In genomic region chr2:104260920-104261740, GRCm38 (mm10) we compare ENCODE assay signal across 22 mouse cellular contexts.
A peak's percentile ranks its signal among the peaks of the same experiment; 100 is the strongest.
DNase-seq lines count a peak whose midpoint lies in the region; ATAC-seq and TF ChIP-seq lines count a peak whose summit lies in the region.
"Had no signal": no experiment of that assay in that cellular context is flagged by ENCODE, and none has a peak within 500 bp of the region (broad histone marks: within the 10 kb centered on the region; RNA-seq: fewer than 3 reads in every experiment).

No protein-coding gene starts in this region.

- no peak overlapping the region for H3K4me2 ChIP-seq in forebrain, postnatal 0 days (ENCODE audit: low read depth)
- H3K4me2 ChIP-seq in forebrain, embryonic 12.5 days, result no peak overlapping the region
- no peak overlapping the region for H3K4me2 ChIP-seq in kidney, embryonic 15.5 days
- H3K4me2 ChIP-seq in intestine, embryonic 15.5 days (replicated peaks), result no peak overlapping the region
- H3K4me2 ChIP-seq: hindbrain, embryonic 15.5 days; liver, embryonic 11.5 days; midbrain, embryonic 12.5 days had no signal

- H3K9me3 ChIP-seq in forebrain, postnatal 0 days (ENCODE audit: low read length), result no peaks in the 10 kb centered on the region
- no peaks in the 10 kb centered on the region for H3K9me3 ChIP-seq in forebrain, embryonic 12.5 days
- H3K9me3 ChIP-seq in kidney, embryonic 15.5 days (replicated peaks), result no peaks in the 10 kb centered on the region
- no peaks in the 10 kb centered on the region for H3K9me3 ChIP-seq in intestine, embryonic 15.5 days
- H3K9me3 ChIP-seq: forebrain, embryonic 10.5 days; hindbrain, embryonic 15.5 days; midbrain, embryonic 12.5 days had no signal

- ATAC-seq in forebrain, postnatal 0 days, result peak; percentile 32; the same call in 1 of the 2 replicates
- no peak for ATAC-seq in forebrain, embryonic 12.5 days (ENCODE audit: low FRiP score)
- no peak for ATAC-seq in kidney, embryonic 15.5 days (replicated peaks; ENCODE audit: low FRiP score)
- ATAC-seq in intestine, embryonic 15.5 days, result no peak
- ATAC-seq: intestine, embryonic 16.5 days had no signal

- 0 out of 2 replicates have a peak, but pooled peaks cover 3% of the 10 kb centered on the region for H3K4me1 ChIP-seq in forebrain, postnatal 0 days (ENCODE audit: insufficient read depth)
- peaks cover 4% of the 10 kb centered on the region; the same call in 1 of the 2 replicates for H3K4me1 ChIP-seq in forebrain, embryonic 12.5 days
- no peaks in the 10 kb centered on the region for H3K4me1 ChIP-seq in kidney, adult 2 months (ENCODE audit: control insufficient read depth, insufficient read depth, low read length)
- no peaks in the 10 kb centered on the region for H3K4me1 ChIP-seq in kidney, embryonic 15.5 days
- H3K4me1 ChIP-seq in intestine, embryonic 15.5 days (replicated peaks), result no peaks in the 10 kb centered on the region
- H3K4me1 ChIP-seq: forebrain, embryonic 10.5 days; hindbrain, embryonic 15.5 days; midbrain, embryonic 12.5 days had no signal

- WGBS in forebrain, postnatal 0 days, result 78% methylated on average over 18 of the region's 18 CpGs
- 85% methylated on average over 18 of the region's 18 CpGs for WGBS in forebrain, embryonic 12.5 days
- WGBS in kidney, adult 2 months, result 67% methylated on average over 18 of the region's 18 CpGs
- WGBS in kidney, embryonic 15.5 days, result 70% methylated on average over 18 of the region's 18 CpGs
- WGBS in intestine, embryonic 15.5 days, result 79% methylated on average over 18 of the region's 18 CpGs

- no peak for TF ChIP-seq POLR2A in kidney, adult 2 months (IDR thresholded peaks at IDR 0.05; ENCODE audit: low read depth, low read length)

- no peak overlapping the region for H3K27ac ChIP-seq in forebrain, postnatal 0 days (ENCODE audit: low read depth, low read length)
- H3K27ac ChIP-seq in forebrain, embryonic 12.5 days, result no peak overlapping the region
- H3K27ac ChIP-seq in kidney, adult 2 months (ENCODE audit: insufficient read depth, low read depth, low read length), result no peak overlapping the region
- H3K27ac ChIP-seq in kidney, embryonic 15.5 days, result no peak overlapping the region
- H3K27ac ChIP-seq in left cerebral cortex, adult 2 months, result peak overlapping the region; percentile 59
- H3K27ac ChIP-seq in intestine, embryonic 15.5 days, result no peak overlapping the region
- H3K27ac ChIP-seq: forebrain, embryonic 10.5 days; hindbrain, embryonic 15.5 days; midbrain, embryonic 12.5 days; stomach, postnatal 0 days had no signal

- H3K36me3 ChIP-seq in forebrain, postnatal 0 days (ENCODE audit: insufficient read depth), result 0 out of 2 replicates have a peak, but pooled peaks cover under 1% of the 10 kb centered on the region
- no peaks in the 10 kb centered on the region for H3K36me3 ChIP-seq in forebrain, embryonic 12.5 days (replicated peaks)
- H3K36me3 ChIP-seq in kidney, adult 2 months (ENCODE audit: control insufficient read depth, insufficient read depth, low read length), result no peaks in the 10 kb centered on the region
- H3K36me3 ChIP-seq in kidney, embryonic 15.5 days, result no peaks in the 10 kb centered on the region
- no peaks in the 10 kb centered on the region for H3K36me3 ChIP-seq in intestine, embryonic 15.5 days
- H3K36me3 ChIP-seq: forebrain, embryonic 10.5 days; hindbrain, embryonic 15.5 days; midbrain, embryonic 12.5 days had no signal

- intact Hi-C loops in left cerebral cortex, adult 2 months (cut with DNase I), result no loop called here

- TF ChIP-seq CTCF in forebrain, postnatal 0 days (IDR thresholded peaks at IDR 0.05; ENCODE audit: low read depth), result no peak
- no peak for TF ChIP-seq CTCF in kidney, adult 2 months (conservative IDR thresholded peaks at IDR 0.05; ENCODE audit: insufficient read depth, insufficient read length, low read depth, low read length)
- no peak for TF ChIP-seq CTCF in left cerebral cortex, adult 2 months (IDR thresholded peaks at IDR 0.05)

- DNase-seq in forebrain, postnatal 0 days, result no peak
- DNase-seq in kidney, adult 2 months, result peak; percentile 23
- no peak for DNase-seq in left cerebral cortex, adult 2 months (ENCODE audit: extremely low spot score in 1 of 2, low spot score in 2 of 2)
- no peak for DNase-seq in left cerebral cortex, adult 8-10 months (ENCODE audit: low spot score in 2 of 2)
- peak; percentile 40 for DNase-seq in A20 (ENCODE audit: low read depth, low spot score)
- DNase-seq: adrenal gland, postnatal 36 days; cerebellum, adult 18-20 months; cerebellum, postnatal 25 days; embryo, embryonic 11 days; gastrocnemius, postnatal 10 days; heart, postnatal 36 days; layer of hippocampus, adult 9-11 months; retina, postnatal 1 day had no signal

- H3K4me3 ChIP-seq in forebrain, postnatal 0 days (ENCODE audit: low read depth, low read length), result no peak overlapping the region
- H3K4me3 ChIP-seq in forebrain, embryonic 12.5 days (replicated peaks), result no peak overlapping the region
- H3K4me3 ChIP-seq in kidney, adult 2 months (ENCODE audit: insufficient read depth, low read depth, low read length), result no peak overlapping the region
- no peak overlapping the region for H3K4me3 ChIP-seq in kidney, embryonic 15.5 days (replicated peaks)
- H3K4me3 ChIP-seq in left cerebral cortex, adult 2 months, result no peak overlapping the region
- H3K4me3 ChIP-seq in intestine, embryonic 15.5 days (replicated peaks), result no peak overlapping the region
- H3K4me3 ChIP-seq: forebrain, embryonic 10.5 days; hindbrain, embryonic 15.5 days; midbrain, embryonic 12.5 days had no signal

- no peak overlapping the region for H3K9ac ChIP-seq in forebrain, postnatal 0 days
- no peak overlapping the region for H3K9ac ChIP-seq in forebrain, embryonic 12.5 days
- no peak overlapping the region for H3K9ac ChIP-seq in kidney, embryonic 15.5 days
- H3K9ac ChIP-seq in intestine, embryonic 15.5 days, result no peak overlapping the region
- H3K9ac ChIP-seq: hindbrain, embryonic 15.5 days; midbrain, embryonic 12.5 days had no signal

- no peaks in the 10 kb centered on the region for H3K27me3 ChIP-seq in forebrain, postnatal 0 days (ENCODE audit: insufficient read depth, low read length)
- no peaks in the 10 kb centered on the region for H3K27me3 ChIP-seq in forebrain, embryonic 12.5 days
- no peaks in the 10 kb centered on the region for H3K27me3 ChIP-seq in kidney, adult 2 months (replicated peaks; ENCODE audit: control insufficient read depth, insufficient read depth, low read length)
- H3K27me3 ChIP-seq in kidney, embryonic 15.5 days, result no peaks in the 10 kb centered on the region
- H3K27me3 ChIP-seq in intestine, embryonic 15.5 days (replicated peaks), result no peaks in the 10 kb centered on the region
- H3K27me3 ChIP-seq: hindbrain, embryonic 15.5 days; midbrain, embryonic 12.5 days had no signal

Comparison
In these comparisons a context has a peak if more than half of its experiments do, and no peak if none do; other contexts are left out.
1. DNase-seq: peak in kidney, adult 2 months (single experiment) and A20 (single experiment); none in forebrain, postnatal 0 days (single experiment), left cerebral cortex, adult 2 months (0 of 2) and left cerebral cortex, adult 8-10 months (0 of 2).